Mouse (Mus musculus) CH12.LX (cell line): ENCODE measurements around the gene Wdr75. TPM values are rescaled to one million over a fixed set of nuclear protein-coding genes. Genes with fewer than 3 reads are reported as not detected.

Experiments
- DNase-seq: peaks from one replicate; pipeline ENCODE4 v3.0.0-alpha.2; 2013; ENCODE audit errors: extremely low read depth
- H3K27ac ChIP-seq: 2 replicates; pipeline ENCODE4 v1.5.1; 2012; ENCODE audit warnings: low read depth, mild to moderate bottlenecking, control low read depth, moderate library complexity; ENCODE audit not compliant: insufficient read depth
- H3K27me3 ChIP-seq: replicated peaks from 2 replicates; pipeline ENCODE3; 2012; ENCODE audit warnings: inconsistent platforms
- H3K36me3 ChIP-seq, 2 experiments: replicated peaks in 1 of 2; 2 replicates each; pipeline versions ENCODE3 to v1.6.1; 2012; ENCODE audit warnings: inconsistent platforms in 1 of 2, low read length in 1 of 2, mild to moderate bottlenecking in 1 of 2, mixed read lengths in 1 of 2, moderate library complexity in 1 of 2; ENCODE audit not compliant: control insufficient read depth in 1 of 2, insufficient read depth in 1 of 2
- H3K4me1 ChIP-seq, 2 experiments: 2 replicates each; pipeline ENCODE4 v1.6.1; 2012; ENCODE audit warnings: inconsistent platforms in 1 of 2, moderate library complexity in 1 of 2; ENCODE audit not compliant: insufficient read depth in 2 of 2, control insufficient read depth in 1 of 2
- H3K4me2 ChIP-seq: 2 replicates; pipeline ENCODE4 v1.6.1; 2012; ENCODE audit warnings: low read depth, mild to moderate bottlenecking, control low read depth; ENCODE audit not compliant: poor library complexity, insufficient read depth, severe bottlenecking
- H3K4me3 ChIP-seq, 3 experiments: fragments of 150-350 bp in 1 of 3; sonication (generic) in 1 of 3; replicated peaks in 1 of 3; 2 replicates each; pipeline versions ENCODE3 to v1.5.1; 2011 to 2012; ENCODE audit warnings: low read depth in 2 of 3, low read length in 2 of 3, mild to moderate bottlenecking in 2 of 3, moderate library complexity in 2 of 3, control low read depth in 1 of 3, improper control_type of control experiment in 1 of 3, inconsistent platforms in 1 of 3, mixed read lengths in 1 of 3; ENCODE audit not compliant: poor library complexity in 1 of 3
- H3K79me2 ChIP-seq: replicated peaks from 2 replicates; pipeline ENCODE4 v1.6.1; 2012; ENCODE audit warnings: mild to moderate bottlenecking, moderate library complexity; ENCODE audit not compliant: control insufficient read depth, poor library complexity, insufficient read depth, severe bottlenecking; ENCODE audit errors: extremely low read depth
- H3K9ac ChIP-seq: 2 replicates; pipeline ENCODE4 v1.6.1; 2012; ENCODE audit warnings: low read depth, mild to moderate bottlenecking, control low read depth, moderate library complexity; ENCODE audit not compliant: insufficient read depth
- H3K9me3 ChIP-seq: replicated peaks from 2 replicates; pipeline ENCODE3; 2012; ENCODE audit warnings: low read length, inconsistent platforms, mixed read lengths
- CTCF ChIP-seq, 2 experiments: IDR thresholded peaks in 1 of 2; conservative IDR thresholded peaks in 1 of 2; 2 replicates each; pipeline ENCODE4 v1.5.1; 2011 to 2012; ENCODE audit warnings: low read depth in 2 of 2, low read length in 2 of 2, improper control_type of control experiment in 1 of 2, inconsistent platforms in 1 of 2, mild to moderate bottlenecking in 1 of 2, moderate library complexity in 1 of 2
- E2F4 ChIP-seq: IDR thresholded peaks from 2 replicates; pipeline ENCODE4 v1.6.1; 2011; ENCODE audit warnings: low read depth, low read length, improper control_type of control experiment; ENCODE audit not compliant: insufficient replicate concordance
- ELF1 ChIP-seq: IDR thresholded peaks from 2 replicates; pipeline ENCODE4 v1.6.1; 2014; ENCODE audit warnings: low read depth, mild to moderate bottlenecking, inconsistent platforms, low read length, improper control_type of control experiment
- EP300 ChIP-seq: IDR thresholded peaks from 2 replicates; pipeline ENCODE4 v1.6.1; 2011; ENCODE audit warnings: low read length, improper control_type of control experiment
- ETS1 ChIP-seq: conservative IDR thresholded peaks from 2 replicates; pipeline ENCODE4 v1.6.1; 2012; ENCODE audit warnings: low read depth, mild to moderate bottlenecking, inconsistent platforms, low read length, improper control_type of control experiment, moderate library complexity
- HCFC1 ChIP-seq: IDR thresholded peaks from 2 replicates; pipeline ENCODE4 v1.6.1; 2012; ENCODE audit warnings: low read depth, mild to moderate bottlenecking, inconsistent platforms, low read length, improper control_type of control experiment
- MAFK ChIP-seq: IDR thresholded peaks from 2 replicates; pipeline ENCODE4 v1.6.1; 2011; ENCODE audit warnings: low read length, improper control_type of control experiment; ENCODE audit not compliant: insufficient replicate concordance
- MAX ChIP-seq: IDR thresholded peaks from 2 replicates; pipeline ENCODE4 v1.6.1; 2011; ENCODE audit warnings: low read length, improper control_type of control experiment
- MAZ ChIP-seq: IDR thresholded peaks from 2 replicates; pipeline ENCODE4 v1.6.1; 2012; ENCODE audit warnings: low read depth, mild to moderate bottlenecking, inconsistent platforms, low read length, improper control_type of control experiment, moderate library complexity
- MEF2A ChIP-seq: IDR thresholded peaks from 2 replicates; pipeline ENCODE4 v1.6.1; 2014; ENCODE audit warnings: low read depth, mild to moderate bottlenecking, inconsistent platforms, low read length, improper control_type of control experiment, borderline replicate concordance
- MXI1 ChIP-seq: IDR thresholded peaks from 2 replicates; pipeline ENCODE4 v1.6.1; 2011; ENCODE audit warnings: mild to moderate bottlenecking, low read depth, low read length, improper control_type of control experiment
- NELFE ChIP-seq: IDR thresholded peaks from 2 replicates; pipeline ENCODE4 v1.6.1; 2011; ENCODE audit warnings: low read depth, low read length, improper control_type of control experiment
- PAX5 ChIP-seq: IDR thresholded peaks from 2 replicates; pipeline ENCODE4 v1.6.1; 2012; ENCODE audit warnings: low read length, inconsistent platforms, mixed read lengths
- POLR2AphosphoS2 ChIP-seq: IDR thresholded peaks from 2 replicates; pipeline ENCODE4 v1.6.1; 2011; ENCODE audit warnings: low read depth, low read length, improper control_type of control experiment
- RCOR1 ChIP-seq: conservative IDR thresholded peaks from 2 replicates; pipeline ENCODE4 v1.6.1; 2012; ENCODE audit warnings: low read depth, mild to moderate bottlenecking, inconsistent platforms, low read length, improper control_type of control experiment
- SIN3A ChIP-seq: IDR thresholded peaks from 2 replicates; pipeline ENCODE4 v1.6.1; 2012; ENCODE audit warnings: low read length, improper control_type of control experiment, inconsistent platforms
- TCF12 ChIP-seq: IDR thresholded peaks from 2 replicates; pipeline ENCODE4 v1.6.1; 2014; ENCODE audit warnings: low read depth, mild to moderate bottlenecking, inconsistent platforms, low read length, improper control_type of control experiment
- UBTF ChIP-seq: IDR thresholded peaks from 2 replicates; pipeline ENCODE4 v1.6.1; 2012; ENCODE audit warnings: low read depth, mild to moderate bottlenecking, inconsistent platforms, low read length, improper control_type of control experiment, moderate library complexity
- USF2 ChIP-seq: conservative IDR thresholded peaks from 2 replicates; pipeline ENCODE4 v1.6.1; 2011; ENCODE audit warnings: low read depth, low read length, improper control_type of control experiment
- dilution Hi-C: fragments of 300-500 bp; cut with MboI; formaldehyde crosslinking; loops from 2 replicates; pipeline ENCODE4 v1.14.3; 2020; ENCODE audit warnings: low sequenced_read_pairs; ENCODE audit not compliant: extremely low pct_unique_long_range_greater_than_20kb, extremely low pct_ligation_motif_present
- in situ Hi-C: fragments of 300-500 bp; cut with MboI; formaldehyde crosslinking; loops from 3 replicates; pipeline ENCODE4 v1.14.3; 2019; ENCODE audit warnings: low sequenced_read_pairs, low pct_ligation_motif_present, low pct_unique_long_range_greater_than_20kb, mixed read lengths
- polyA plus RNA-seq: library from polyadenylated mRNA; unstranded; fragments of >175 nt; gene quantifications from 2 replicates; pipeline ENCODE4 v1.2.1, GENCODE M21; 2012; ENCODE audit warnings: low read depth; ENCODE audit not compliant: insufficient read length
- total RNA-seq, 2 experiments: library from RNA; depleted of rRNA; stranded (reverse); fragments of 300-350 nt in 1 of 2; fragments of >200 nt in 1 of 2; gene quantifications; 2 replicates each; pipeline ENCODE4 v1.2.3; 2012 to 2014

The Wdr75 gene
- total and polyA plus RNA-seq, 3 experiments = 127 to 236 (median 204) TPM

GRCm38 (mm10) chr1:45794969-45795908 lies at the start of gene Wdr75 (continued):
- TF ChIP-seq E2F4 = no peak

DNA sequence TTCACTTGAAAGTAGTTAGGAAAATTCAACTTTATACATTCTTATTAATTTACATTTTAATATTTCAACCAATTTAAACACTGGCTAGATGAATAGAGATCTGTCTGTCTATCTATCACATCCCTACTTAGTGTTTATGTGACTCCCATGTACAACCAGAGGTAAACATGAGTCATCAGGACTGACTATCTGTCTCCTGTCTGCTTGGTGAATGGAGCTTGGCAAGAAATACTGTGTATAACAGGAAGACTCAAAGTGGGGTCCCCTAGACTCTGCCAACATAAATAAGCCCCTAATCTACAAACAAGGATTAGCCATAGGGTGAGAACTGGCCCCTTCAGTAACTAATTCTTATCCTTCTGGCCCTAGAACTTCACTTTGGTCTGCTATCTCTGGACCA lies 39.1 kb upstream of the Wdr75 start:
- H3K9me3 ChIP-seq = no peaks in the 10 kb centered on the region
- DNase-seq = no peak
- TF ChIP-seq MAX = no peak
- TF ChIP-seq CTCF (conservative IDR thresholded peaks at IDR 0.05 in 1 of 2, IDR thresholded peaks at IDR 0.05 in 1 of 2; ENCODE audit: low read depth in 2 of 2, low read length in 2 of 2) = no peak
- TF ChIP-seq MAZ = no peak
- TF ChIP-seq, all 38 proteins: peak for 0
- Histone ChIP-seq H3K27me3 (no peaks in the 10 kb centered on the region), H3K4me3 (no peak overlapping the region), H3K4me2 (no peak overlapping the region), H3K27ac (no peak overlapping the region), H3K36me3 (no peaks in the 10 kb centered on the region), H3K4me1 (no peaks in the 10 kb centered on the region), H3K9ac (no peak overlapping the region), H3K79me2 (no peaks in the 10 kb centered on the region)
- dilution Hi-C loops = no loop called here
- in situ Hi-C loops = loop anchor here (25.0 kb wide), 1 partner anchor 1019 kb away; no protein-coding TSS in a partner anchor

DNA sequence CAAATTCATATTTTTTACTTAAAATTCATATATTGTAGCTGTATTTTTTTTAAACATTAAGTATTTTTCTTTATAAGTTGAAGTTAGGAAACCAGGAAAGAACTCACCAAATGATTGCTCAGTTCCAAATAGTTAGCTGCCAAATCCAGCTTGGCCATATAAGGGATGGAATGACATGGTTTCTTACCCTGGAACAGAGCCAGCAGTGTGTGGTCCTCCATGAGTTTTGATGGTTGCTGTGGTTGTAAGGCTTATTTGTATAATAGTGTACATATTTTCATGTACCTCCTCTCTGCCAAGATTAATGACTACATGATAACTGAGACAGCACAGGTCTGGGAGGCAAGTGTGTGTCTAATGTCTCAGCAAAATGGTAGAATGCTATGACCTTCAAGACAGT lies 38.3 kb upstream of the Wdr75 start:
- H3K79me2 ChIP-seq = no peaks in the 10 kb centered on the region
- no peak overlapping the region for H3K4me2 ChIP-seq
- in situ Hi-C loops (loop anchor here (25.0 kb wide), 1 partner anchor 1019 kb away; no protein-coding TSS in a partner anchor), dilution Hi-C loops (no loop called here)
- H3K9me3 ChIP-seq = no peaks in the 10 kb centered on the region
- DNase-seq = no peak
- no peak overlapping the region for H3K4me3 ChIP-seq
- H3K36me3 ChIP-seq = no peaks in the 10 kb centered on the region
- no peak overlapping the region for H3K9ac ChIP-seq
- TF ChIP-seq MAFK (no peak), MEF2A (no peak), UBTF (no peak), SIN3A (no peak), EP300 (no peak), HCFC1 (no peak), MXI1 (no peak), POLR2AphosphoS2 (no peak), RCOR1 (no peak), MAZ (no peak), ELF1 (no peak), CTCF (conservative IDR thresholded peaks at IDR 0.05 in 1 of 2, IDR thresholded peaks at IDR 0.05 in 1 of 2; ENCODE audit: low read depth in 2 of 2, low read length in 2 of 2) (no peak), PAX5 (no peak), USF2 (no peak), TCF12 (no peak), NELFE (no peak), ETS1 (no peak)
- H3K27me3 ChIP-seq = no peaks in the 10 kb centered on the region
- no peak overlapping the region for H3K27ac ChIP-seq
- H3K4me1 ChIP-seq = no peaks in the 10 kb centered on the region
